Mouse (Mus musculus) neutrophil, adult 5-6 weeks (primary cell): ENCODE data around the gene Lrp6. TPM values are rescaled to one million over a fixed set of nuclear protein-coding genes. Genes with fewer than 3 reads are reported as not detected.

Experiments
- ATAC-seq: fragments of 151-379, 151-347 bp; 2 replicates; pipeline ENCODE4 v1.8.0; 2017; ENCODE audit warnings: mild to moderate bottlenecking, moderate TSS enrichment; ENCODE audit not compliant: insufficient number of reproducible peaks, poor library complexity, low FRiP score, severe bottlenecking; ENCODE audit errors: extremely low read depth
- total RNA-seq: library from RNA; stranded (forward); fragments of 200-1000 nt; gene quantifications from 2 replicates; pipeline ENCODE4 v1.2.3, GENCODE M21; 2017

The Lrp6 gene
- total RNA-seq, 1 experiment from 2014 or later: 37.5 TPM

DNA sequence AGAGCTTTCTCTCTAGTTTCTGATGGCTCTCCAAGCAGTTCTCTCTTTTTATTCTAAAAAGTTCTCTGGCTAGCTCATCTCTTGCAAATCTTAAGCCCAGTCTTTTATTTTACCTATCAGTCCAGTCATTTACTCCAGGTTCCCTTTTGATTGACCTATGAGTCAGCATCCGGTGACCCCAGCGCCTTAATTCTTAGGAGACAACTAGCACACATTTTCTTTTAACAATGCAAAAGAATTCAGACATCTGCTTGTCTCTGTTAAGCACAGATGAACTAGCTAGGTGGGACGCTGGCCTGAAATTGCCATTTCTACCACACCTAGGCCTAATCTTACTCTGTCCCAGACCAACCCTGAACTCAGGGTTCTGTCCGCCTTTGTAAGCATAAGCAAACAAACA is 12.7 kb upstream of the Lrp6 start:
- ATAC-seq: no peak

DNA sequence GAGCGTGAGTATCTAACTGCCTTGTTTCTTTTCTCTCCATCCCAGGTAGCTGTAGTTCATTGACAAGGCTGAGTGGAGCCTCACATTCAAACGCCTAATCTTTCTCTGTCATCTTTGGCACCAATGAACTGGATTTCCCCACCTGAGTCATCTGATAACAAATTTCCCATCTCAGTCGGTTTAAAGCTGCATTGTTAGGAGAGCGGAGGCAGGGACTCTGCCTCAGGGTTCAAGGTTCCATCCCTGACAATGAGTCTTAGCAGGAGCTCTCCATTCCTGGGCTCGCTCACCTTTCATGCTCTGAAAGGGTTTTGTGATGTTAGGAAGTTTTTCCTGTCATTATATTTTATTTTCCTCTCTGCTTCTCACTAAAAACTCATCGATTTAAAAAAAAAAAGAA is 11.3 kb upstream of the Lrp6 start:
- ATAC-seq: no peak

- no peak for ATAC-seq
Measured at GRCm38 (mm10) chr6:134575288-134575741, 8.6 kb upstream of the Lrp6 start.

DNA sequence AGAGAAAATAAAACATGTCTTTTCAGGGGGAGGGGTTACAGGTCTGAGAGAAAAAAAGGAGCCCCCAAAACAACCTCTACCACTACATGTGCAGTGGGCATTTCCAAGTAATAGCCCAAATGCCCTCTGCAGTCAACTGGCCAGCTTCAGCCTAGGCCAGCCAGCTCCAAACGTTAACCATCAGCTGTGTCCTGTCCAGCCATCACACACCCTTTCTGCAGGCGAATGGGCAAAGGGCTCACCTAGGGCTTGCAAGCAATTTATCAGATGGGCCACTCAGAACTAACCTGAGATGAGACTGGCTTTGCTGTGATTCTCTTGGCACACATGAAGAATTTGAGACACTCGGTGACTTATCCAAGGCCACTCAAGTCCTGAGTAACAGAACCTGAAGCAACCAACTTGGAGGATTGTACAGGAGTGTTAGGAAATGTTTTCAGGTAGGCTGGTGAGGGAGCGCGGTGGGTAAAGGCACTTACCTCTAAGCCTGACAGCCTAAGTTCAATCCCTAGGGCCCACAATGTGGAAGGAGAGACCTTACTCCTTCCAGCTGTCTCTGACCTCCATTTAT is 1.3 kb upstream of the Lrp6 start:
- ATAC-seq: no peak

DNA sequence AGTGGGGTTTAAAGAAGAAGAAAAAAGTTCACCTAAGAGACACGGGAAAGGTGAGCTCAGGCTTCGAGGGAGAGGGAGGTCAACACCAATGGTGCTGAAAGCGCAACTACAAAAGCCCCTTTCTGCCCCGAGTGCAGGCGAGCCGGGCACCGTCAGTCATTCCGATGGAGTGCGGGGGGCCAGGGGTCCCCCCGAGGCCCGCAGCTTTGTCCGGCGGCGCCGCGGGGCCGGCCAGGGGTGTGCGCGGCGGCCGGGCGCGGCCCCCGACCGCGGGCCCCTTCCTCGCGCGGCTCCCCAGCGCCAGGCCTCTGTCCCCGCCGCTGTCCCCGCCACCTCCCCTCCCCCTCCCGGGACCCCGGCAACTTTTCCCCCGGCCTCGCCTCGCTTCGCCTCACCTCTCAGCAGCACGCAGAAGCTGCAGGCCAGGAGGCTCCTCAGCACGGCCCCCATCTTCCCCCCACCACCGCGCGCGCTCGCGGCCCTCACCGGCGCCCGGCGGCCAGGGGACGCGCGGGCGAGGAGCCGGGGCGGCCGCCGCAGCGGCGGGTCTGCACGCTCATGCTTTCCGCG is 432 bp downstream of the Lrp6 start:
- no peak for ATAC-seq

GRCm38 (mm10) chr6:134565606-134566247 is 1.0 kb downstream of the Lrp6 start:
- ATAC-seq: no peak

- ATAC-seq: no peak
Measured at GRCm38 (mm10) chr6:134564539-134564938, 2.2 kb downstream of the Lrp6 start.

- no peak for ATAC-seq
Measured at GRCm38 (mm10) chr6:134559635-134560034, 7.1 kb downstream of the Lrp6 start.

DNA sequence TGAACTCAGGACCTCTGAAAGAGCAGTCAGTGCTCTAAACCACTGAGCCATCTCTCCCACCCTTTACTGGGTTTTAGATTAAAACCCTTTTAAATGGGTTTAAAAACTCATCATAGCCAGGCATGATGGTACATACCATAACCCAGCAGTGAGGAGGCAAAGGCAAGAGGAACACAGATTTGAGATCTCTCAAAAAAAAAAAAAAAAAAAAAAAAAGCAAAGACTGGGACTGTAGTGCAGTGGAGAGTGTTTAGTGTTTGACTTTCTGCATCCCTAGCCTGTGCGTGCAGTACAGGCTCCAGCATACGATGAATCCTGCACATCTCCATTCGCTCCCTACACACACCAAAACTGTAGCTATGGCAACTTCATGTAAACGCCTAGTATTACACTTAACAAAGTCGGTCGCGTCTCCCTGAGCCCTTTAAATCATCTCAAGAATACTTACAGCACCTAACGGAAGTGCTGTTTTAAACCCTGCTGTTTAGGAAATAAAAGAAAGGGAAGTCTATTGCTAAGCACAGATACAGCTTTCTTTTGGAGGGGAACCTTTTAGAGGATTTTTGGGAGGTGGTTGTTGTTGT is 8.1 kb downstream of the Lrp6 start:
- peak; percentile 41; the same call in 1 of the 2 replicates for ATAC-seq

- no peak for ATAC-seq
Measured at GRCm38 (mm10) chr6:134557043-134557442, 9.7 kb downstream of the Lrp6 start.

DNA sequence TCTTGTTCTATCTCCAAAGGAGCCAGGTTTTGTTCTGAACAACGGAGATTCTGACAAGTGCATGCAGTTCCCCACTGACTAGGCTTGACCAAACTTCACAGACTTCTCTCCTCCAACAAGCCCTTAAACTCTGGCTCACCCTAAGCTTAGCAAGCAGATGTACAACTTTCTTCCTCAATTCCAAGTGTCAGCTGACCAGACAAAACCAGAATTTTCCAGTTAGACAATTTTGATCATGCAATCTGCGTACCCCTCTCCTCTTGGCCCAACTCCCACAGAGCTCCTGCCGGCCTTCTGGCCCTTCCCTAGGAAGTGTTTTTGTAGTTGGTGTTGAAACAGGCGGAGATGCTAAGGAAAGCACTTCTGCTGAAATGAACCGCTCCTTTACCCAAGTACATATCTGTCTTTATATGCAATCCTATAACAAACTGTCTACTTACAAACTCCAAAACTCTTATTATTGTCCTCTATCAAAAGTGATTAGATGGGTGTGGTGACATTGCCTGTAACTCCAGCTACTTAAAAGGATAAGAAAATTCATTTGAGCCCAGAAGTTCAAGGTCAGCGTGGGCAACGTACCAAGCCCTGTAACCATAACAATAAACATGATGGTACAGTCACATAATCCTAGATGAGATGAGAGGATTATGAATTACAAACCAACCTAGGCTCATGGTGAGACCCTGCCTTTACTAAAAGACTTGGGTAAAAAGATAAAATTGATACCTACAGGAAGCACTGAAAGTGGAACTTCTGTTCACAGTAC is 10.4 kb downstream of the Lrp6 start:
- ATAC-seq: no peak

DNA sequence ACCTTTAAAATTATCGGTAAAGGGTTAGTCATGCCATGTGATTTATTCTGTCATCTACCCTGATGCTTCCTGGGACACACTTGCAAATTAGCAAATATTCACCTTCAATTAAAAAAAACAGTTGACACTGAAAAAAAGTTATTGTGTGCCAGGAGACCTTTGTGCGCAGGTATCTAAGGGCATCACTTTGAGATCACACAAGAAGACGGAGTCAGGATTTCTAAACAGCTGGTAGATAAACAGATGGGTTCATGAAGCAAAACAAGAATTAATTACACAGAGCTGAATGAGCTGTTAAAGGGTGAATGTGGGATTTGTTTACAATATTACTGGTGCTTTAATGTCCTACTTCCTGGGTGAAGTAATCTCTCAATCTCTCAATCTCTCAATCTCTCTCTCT is 11.6 kb downstream of the Lrp6 start:
- no peak for ATAC-seq

DNA sequence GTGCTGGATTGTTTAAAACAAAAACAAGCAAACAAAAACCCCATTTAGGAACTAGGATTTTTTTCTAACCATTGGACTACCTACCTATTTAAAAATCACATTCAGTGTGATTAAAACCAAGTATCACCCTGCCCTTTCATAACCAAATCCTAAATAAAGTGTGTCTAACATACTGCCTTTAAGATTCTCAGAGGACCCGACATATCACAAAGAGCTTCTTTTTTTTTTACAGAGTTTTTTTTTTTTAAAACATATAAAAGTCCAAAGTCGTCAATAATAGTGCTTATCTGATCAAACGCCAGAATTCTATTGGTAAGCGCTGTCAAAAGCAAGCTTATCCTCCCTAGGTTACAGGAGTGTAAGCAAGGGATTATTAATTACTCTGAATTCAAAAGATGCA is 12.5 kb downstream of the Lrp6 start:
- no peak for ATAC-seq

DNA sequence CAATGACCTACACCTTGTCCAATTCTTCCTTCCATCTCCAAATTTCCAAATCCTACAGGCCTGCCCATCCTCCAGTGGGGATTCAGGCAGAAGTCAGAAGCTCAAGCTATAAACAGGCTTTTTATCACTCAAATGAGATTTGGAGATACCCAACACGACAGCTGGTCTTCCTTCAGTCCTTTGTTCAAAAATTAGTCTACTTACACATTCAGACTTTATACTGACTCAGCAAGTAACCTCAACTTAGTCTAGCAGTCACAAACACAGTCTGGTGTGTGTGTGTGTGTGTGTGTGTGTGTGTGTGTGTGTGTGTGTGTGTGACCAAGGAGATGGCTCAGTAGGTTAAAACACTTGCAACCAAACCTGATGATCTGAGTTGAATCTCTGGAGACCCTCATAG is 15.8 kb downstream of the Lrp6 start:
- no peak for ATAC-seq

DNA sequence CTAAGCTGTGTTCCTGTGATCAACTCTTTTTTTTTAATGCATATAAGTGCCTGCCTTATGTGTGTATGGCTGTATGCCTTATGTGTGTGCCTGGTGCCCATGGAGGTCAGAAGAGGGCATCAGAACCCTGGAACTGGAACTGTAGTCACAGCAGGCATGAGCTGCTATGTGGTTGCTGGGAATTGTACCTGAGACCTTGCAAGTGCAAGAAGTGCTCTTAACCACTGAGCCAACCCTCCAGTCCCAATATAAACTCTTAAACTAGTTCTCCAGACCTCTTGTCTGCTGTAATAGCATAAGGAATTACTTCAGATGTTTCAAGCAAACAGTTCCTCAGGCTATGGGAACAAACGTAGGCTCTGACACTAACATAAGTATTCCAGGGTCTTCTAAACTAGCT is 16.4 kb downstream of the Lrp6 start:
- ATAC-seq: no peak

DNA sequence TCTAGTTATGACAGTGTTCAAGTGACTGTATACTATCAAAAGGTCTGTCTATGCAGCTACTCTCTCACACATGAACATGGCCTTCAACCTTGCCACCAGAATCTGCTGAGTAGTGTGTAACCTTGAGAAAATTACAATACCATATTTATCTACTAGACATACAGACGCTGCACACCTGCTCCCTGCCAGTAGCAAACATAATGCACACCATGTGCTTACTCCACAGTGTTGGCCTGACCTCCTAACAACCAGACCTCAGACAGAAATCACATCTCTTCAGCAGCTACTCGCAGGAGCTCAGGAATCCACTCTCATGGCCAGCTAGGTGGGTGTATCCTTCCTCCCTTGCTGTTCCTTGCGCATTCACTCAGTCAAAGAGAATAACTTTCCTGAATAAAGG is 21.9 kb downstream of the Lrp6 start:
- ATAC-seq: no peak

DNA sequence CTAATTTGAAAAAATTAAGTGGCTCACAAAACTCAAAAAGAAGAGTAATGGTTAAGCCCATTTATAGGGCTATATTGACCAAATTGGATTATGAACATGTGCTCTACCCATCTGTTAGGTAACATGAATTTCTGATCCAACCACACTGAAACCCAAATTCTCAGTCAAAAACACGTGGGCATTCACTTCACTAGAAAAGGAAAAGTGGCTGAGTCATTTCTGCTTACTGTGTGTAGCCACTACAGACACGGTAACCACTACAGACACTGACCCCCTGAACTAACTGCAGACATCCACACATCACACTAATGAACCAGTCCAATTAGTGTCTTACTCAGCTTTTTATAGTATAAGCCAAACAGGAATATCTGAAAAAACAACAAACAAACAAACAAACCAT is 22.7 kb downstream of the Lrp6 start:
- ATAC-seq: no peak

- ATAC-seq: no peak
Measured at GRCm38 (mm10) chr6:134543607-134544006, 23.2 kb downstream of the Lrp6 start.

GRCm38 (mm10) chr6:134542374-134542773 is 24.4 kb downstream of the Lrp6 start:
- ATAC-seq: no peak

GRCm38 (mm10) chr6:134540161-134540560 is 26.6 kb downstream of the Lrp6 start:
- ATAC-seq: no peak
